Mouse (Mus musculus) adrenal gland, postnatal 10 days (tissue): ENCODE data around the gene 2310057M21Rik. TPM values are rescaled to one million over a fixed set of nuclear protein-coding genes. Genes with fewer than 3 reads are reported as not detected.
"Not testable (repeated sequence)": the region's sequence is repeated elsewhere in the genome, so short reads cannot be mapped to it uniquely, and the experiment has no call there.

Experiments used
- DNase-seq: peaks from one replicate; pipeline ENCODE4 v3.0.0; 2021; ENCODE audit warnings: mixed read lengths
- long read RNA-seq, 2 experiments: library from polyadenylated mRNA; stranded (forward); transcript quantifications; one replicate each; pipeline ENCODE4 v2.0.0; 2021
- total RNA-seq, 2 experiments: library from RNA; stranded (reverse); gene quantifications; 2 replicates each; pipeline ENCODE4 v1.2.3; 2021

Gene 2310057M21Rik
- 10 to 100 TPM; 15.0 to 15.8 TPM for total RNA-seq
- long read RNA-seq, experiment 1, full-length matches to known transcripts = 17 of 18 reads
- long read RNA-seq, experiment 1, partial matches to known transcripts = 0 of 18 reads
- long read RNA-seq, experiment 1, other reads (novel, unspliced or antisense) = 1 of 18 reads
- long read RNA-seq, experiment 2, full-length matches to known transcripts = 10 of 15 reads
- long read RNA-seq, experiment 2, partial matches to known transcripts = 5 of 15 reads
- long read RNA-seq, experiment 2, other reads (novel, unspliced or antisense) = 0 of 15 reads

DNA sequence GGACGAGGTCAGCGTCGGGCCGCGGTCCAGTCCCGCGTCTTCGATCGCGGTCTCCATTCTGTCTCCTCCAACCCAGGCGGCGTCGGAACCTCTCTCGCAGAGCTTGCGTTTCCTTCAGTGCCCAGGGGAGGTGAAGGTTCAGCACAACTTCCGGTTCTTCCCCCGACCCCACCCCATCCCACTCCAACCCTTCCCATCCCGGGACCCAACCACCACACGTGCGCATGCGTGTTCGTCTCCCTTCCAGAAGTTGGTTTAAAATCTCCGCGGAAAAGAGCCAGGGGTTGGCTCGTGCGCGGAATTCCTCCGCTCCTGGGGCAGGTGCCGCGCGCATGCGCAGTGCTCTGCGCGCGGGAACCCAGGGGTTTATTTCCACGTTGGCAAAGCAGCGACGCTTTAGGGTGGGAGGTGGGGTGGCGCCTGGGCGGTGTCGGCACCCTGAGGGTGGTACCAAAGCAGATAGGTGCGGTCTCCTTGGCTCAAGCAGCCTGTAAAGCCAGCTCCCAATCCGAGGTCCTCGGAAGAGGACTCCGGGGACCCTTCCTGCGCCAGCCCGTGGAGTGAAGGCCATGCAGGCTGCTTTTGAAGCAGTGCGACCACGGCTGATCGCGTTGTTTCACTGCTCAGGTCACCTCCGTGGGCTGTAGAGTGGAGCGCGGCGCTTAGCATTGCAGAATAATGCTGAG, at the start of gene 2310057M21Rik:
Gene 2310057M21Rik (minus strand): TSS at position 145 of the 686 bp plus-strand sequence.
- peak; percentile 96 for DNase-seq

DNA sequence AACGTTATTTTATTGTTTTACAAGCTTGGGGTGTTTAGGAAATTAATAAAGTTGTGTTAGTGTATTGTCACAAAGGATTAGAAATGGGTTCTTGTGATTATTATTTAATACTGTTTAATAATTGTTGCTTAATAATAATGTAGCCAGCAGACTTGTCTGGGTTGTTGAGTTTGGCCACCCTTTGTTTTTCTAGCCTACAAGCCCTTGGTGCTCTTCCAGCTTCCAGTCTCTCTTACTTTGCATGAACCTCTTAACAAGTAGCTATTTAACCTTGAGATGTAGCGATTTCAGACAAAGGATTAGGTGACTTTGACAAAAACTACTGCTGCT, 49.3 kb upstream of the 2310057M21Rik start:
- DNase-seq = no peak

DNA sequence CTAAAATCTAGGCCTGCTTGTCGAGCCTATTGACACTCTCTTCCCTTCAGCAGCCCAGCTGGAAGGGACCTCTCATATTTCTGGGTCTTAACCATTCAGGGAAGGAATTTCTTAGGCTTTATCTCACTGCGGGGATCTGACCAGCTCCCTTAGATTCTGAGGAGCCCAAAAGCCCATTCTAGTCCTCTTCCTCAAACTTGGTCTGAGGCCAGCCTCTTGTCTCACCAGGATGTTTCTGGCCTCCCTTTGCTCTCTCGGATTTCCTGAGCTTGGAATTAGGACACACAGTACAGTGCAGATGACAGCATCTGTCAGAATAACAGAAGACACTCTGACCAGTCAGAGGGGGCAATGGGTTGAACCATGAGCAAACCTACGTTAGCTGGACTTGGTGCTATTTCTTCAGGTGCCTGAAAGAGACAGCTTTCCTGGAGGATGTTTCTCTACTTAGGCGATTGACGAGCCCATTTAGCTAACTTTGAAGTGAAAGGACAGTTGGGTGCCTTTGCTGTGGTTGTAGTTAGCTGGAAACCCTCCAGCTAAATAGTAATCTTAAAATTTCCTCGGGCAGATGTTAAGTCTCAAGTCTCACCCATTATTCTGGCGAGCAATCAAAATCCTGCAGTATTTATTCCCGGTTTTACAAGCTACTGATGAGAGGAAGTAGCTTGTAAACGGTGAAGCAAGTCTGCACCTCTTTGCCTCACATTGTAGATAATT, 48.8 kb upstream of the 2310057M21Rik start:
- DNase-seq = peak; percentile 24

DNA sequence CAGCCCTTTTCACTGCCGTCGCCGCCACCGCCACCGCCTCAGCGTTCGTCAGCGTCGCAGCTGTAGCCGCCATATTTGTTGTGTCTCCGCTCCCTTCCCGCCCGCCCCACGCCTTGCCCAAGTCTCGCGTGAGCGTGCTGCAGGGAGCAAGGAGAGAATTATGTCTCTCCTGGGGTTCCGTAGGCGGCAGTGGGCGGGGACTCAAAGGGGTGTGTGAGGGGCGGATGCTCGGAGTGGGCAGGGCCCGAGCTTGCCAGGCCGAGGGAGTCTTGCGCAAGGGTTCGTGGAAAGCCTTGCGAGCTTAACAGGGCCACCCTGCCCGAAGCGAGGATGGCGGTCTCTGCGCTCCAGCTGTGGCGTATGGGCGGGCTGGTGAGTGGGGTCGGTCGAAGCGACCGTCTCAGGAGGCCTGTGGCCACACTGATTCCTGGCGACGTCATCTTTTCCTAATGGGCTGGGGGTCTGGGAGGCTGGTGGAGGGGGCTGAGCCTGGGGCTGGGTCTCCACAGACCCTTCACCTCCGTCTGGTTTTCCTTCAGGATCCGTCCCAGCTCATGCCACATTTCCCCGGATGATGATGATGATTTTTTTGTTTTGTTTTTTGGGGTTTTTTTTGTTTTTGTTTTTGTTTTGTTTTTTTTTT, 48.0 kb upstream of the 2310057M21Rik start, which contains the start of the genes Ikzf5 and Acadsb:
Gene Ikzf5 (minus strand): TSS at position 106 of the 643 bp plus-strand sequence.
Gene Acadsb (plus strand): TSS at position 186 of the 643 bp plus-strand sequence.
- peak; percentile 99 for DNase-seq

DNA sequence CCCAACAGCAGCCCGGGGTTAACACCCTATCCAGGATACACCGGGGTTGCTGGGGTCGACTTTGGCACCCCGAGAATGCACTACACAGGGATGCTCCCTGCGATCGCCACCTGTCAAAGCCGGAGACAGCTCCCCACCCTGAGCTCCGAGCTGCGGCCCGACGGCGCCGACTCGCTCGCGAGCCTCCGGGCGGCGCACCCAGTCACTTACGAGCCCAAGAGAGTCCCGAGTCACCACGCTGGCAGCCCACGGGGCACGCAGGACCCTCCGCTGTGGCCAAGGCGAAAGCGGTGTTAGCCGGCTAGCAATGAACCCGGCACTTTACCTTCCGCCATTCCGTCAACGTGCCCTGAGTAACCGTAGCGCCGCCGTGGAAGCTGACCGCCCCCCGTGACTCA, 47.4 kb upstream of the 2310057M21Rik start:
- DNase-seq = no peak

DNA sequence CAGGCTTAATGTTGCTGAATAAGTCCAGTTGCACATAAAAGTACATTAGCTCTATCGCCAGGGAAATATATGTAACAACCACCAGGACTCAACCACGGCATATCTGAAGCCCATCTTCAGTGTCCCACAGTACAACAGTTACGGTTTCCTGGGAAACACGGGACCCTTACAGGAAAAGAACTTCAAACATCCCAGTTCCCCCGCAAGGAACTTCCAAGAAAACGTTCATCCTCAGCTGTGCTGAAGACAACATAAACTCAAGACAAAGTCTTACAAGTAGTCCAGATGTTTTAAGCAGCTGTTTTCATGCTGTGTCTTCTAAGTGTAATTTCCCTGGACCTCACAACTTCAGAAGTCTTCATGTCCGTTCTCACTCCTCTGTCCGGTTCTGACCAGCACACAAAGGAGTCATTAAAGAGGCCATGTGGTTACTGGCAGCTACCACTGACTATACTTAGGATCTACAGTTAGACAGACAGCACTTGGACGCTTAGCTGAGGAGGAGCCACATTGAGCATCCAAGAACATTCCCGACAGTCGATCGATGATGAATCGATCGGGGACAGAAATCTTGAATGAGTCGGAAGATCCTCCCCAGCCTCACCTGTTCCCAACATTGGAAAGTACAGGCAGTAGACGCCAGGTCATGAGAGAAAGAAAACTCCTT, 46.9 kb upstream of the 2310057M21Rik start:
- DNase-seq = peak; percentile 22

DNA sequence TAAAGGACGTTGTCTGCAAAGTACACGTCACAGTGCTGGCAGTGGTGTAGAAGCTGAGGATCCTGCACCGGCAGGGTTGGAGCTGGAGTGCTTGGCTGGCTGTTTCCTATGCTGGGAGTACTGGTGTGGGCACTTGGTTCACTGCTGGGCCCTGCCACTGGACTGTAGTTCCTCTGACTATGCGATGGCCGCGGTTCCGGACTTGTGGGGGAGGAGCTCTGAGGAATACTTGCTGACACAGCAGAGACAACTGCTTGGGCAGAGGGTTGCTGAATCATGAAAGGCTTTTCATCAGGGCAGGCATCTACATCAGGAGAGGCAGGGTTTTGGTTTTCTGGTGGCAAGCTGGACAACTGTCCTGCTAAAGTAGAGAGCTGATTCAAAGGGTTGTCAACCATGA, 29.2 kb upstream of the 2310057M21Rik start:
- not testable (repeated sequence) for DNase-seq

DNA sequence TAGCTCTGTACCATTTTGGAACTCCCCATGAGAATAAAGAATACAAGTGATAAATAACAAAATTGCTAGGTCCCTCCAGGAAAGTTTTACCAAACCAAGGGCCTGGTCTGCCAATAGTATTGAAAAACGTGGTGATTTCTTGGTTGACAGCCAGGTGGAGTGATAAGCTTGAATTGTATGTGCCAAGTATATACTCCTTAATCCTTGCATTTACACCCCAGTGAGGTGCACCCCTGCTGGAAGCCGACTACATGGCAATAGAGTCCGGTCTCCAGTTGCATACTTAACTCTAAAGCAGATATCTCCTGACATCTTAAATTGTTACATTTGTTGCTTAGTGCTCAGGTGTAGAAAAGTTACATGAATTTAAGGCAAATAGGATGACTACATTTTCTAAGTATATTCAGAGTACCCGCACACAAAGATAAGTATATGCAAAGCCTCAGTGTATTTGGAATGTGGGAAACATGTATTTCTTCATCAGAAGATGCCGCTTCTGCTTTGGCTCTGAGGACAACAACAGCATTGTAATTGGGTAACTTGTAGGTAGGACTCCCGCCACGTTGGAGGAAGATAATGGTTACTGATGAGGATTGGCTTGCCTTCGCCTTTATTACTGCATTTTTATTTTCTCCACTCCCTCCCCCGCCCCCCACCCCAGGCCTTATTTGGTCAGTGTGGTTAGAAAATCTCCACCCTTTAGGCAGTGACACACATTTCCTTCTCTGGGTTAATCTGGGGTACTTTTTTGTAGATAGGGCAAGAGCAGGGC, 9.5 kb upstream of the 2310057M21Rik start:
- DNase-seq = no peak

DNA sequence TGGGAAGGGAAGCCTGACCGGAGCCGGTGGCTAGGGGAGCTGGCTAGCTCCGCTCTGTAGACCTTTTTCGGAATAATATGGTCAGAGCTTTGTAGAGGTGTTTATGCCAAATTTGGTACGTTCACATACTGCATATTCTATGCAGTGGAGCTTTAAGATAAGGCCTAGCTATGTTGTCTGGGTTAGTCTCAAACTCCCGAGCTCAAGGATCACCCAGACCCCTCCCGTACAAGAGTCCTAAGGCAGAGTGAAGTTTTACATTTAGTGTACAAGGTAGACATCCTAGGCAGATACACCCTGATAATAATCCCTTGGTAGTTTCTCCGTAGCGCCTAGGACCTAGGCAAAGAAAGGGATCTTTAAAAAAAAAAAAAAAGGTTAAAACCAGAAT, 8.9 kb upstream of the 2310057M21Rik start:
- no peak for DNase-seq

DNA sequence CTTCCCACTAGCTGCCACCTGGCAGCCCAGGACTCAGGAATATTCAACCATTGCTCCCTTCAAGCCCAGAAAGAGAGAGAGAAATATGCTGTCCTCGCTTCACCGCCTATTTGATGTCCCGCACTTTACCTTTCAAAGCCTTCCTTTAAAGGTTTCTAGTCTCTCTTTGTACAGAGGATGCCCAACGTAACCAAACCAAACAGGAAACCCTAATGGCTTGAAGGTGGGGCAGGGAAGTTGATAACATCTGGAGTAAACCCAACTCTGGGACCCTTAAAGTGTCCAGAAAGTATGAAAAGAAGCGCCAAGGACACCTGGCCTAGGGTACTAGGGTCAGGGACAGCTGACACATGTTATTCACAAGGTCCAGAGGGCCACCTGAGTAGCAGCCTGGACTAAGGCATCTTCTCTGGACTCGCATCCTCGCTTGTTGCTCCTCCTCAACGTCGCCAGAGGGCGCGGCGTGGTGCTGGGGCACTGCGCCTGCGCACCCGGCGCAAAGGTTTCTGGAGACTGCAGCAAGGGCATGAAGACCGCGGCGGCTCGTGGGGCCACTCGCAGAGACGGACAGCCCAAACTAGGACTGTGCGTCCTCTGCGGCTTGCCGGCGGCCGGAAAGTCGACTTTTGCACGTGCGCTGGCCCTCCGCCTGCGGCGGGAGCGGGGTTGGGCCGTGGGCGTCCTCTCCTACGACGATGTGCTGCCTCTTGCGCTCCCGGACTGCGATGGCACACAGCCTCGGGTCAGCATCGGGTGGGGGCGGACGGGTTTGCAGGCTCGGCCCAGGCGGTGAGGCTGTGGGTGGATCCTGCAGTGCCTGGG, 8.3 kb upstream of the 2310057M21Rik start, which contains the start of gene Pstk:
Gene Pstk (plus strand): TSS at position 494 of the 822 bp plus-strand sequence.
- peak; percentile 92 for DNase-seq

DNA sequence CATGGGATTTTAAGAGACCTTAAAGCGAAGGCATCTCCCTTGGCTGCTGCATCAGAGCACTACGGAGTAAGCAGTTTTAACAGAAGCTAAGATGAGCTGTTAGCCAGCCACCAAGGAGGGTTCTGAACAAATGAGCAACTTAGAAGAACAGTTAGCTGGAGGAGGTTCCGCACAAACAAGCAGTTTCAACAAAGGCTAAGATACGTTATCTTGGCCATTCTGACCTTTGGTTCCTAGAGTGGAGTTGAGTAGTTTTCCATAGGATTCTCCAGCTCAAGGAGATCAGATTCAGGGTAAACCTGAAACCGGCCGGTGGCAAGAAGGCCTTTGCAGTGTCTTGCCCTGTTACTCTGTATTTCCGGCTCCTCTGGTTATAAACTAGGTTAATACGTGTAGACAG, 1.6 kb upstream of the 2310057M21Rik start:
- DNase-seq = no peak

DNA sequence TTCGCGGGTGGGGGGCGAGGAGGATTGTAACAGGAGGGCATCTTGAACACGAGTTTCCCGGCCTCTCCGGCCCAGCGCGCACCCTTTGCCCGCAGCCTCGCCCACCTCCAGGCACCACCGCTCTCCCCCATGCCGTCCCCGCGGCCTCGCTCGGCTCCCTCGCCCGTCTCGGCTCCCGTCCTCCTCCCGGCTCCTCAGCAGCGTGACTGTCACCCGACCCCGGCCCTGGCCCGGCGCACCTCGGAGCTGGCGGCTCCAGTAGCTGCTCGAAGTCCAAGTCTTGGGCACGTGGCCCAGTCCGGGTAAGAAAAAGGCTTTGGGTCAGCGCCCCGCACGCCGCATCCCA, 317 bp downstream of the 2310057M21Rik start:
- DNase-seq = no peak

DNA sequence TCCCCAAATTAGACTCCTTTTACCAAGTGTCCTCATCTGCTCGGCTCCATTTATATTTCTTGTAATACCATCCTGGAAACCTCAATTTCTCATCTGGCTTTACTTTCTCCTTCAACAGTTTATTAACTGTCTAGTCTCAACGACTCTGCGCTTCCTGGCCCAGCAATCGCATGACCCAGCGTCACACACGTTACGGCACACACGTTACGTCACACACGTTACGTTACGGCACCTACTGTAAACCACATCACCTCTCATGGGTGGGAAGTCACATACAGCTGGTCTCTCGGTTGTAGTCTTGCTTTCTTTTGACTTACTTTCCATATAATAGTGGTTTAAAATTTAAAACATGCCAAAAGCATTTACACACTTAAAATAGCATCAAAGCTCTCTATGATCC, 6.5 kb downstream of the 2310057M21Rik start:
- no peak for DNase-seq

DNA sequence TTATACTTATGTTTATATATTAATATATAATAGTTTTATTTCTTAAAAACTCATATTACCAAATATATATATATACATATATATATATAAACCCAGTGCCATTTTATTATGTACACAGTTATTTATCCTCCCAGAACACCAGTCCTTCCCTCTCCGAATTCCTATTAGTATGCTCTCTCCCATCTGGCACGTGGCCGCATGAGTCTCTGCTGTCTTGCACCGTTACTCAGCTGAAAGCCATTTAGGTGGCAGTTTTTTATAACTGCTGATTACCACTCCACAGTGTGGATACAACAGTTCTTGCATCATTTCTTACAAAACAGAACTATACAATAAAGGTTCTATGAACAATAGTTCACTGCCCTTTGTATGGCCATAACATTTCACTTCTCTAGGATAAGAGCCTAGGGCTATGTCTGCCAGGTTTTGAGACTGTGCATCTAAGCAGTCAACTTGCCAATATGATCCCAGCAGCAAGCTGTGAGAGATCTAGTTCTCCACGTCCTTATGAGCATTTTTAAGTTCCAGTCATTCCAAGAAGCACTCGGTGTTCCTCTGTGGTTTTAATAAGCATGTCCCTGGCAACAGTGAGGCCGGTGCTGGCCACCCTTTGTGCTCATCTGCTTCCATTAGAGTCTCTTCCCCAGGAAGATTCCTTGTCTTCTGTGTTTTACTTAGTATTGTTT, 16.6 kb downstream of the 2310057M21Rik start:
- DNase-seq = no peak

DNA sequence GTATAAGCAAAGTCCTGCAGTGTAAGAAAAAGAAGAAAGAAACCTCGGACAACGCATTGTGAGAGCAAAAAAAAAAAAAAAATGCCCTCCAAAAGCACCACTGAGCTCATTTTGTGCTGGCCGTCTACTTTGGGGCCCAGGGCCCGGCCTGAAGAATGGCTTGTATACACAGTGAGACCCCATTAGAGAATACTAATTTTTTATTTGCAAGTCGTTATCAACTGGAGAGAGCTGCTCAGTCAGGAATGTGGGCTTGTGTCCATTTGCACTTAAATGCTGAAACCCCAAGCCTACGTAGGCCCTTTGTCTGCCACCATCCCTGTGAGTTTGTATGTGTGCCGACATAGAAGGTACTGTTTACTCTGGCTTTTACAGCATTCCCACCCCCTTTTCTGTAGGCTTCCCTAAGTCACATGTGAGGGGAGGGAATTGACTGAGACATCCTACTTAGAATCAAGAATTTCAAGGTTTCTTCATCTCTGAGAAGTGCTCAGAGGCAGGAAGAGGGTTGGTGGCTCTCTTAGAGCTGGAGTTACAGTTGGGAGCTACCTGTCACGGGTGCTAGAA, 25.0 kb downstream of the 2310057M21Rik start:
- DNase-seq = no peak

DNA sequence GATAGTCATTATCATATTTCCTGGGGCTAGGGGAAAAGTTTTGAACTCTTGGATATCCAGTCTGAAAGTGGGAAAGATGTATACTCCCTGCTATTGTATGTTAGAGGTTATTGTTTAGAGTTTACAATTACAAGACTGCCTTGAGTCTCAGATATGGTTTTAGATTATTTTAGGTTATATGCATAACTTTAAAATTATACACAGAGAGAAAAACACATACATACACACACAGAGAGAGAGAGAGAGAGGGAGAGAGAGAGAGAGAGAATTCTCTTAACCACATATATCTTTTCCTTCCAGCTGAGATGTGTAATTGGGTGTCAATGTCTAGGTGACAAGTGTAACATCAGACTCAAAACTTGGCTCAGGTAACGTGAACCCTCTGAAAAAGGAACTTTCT, 29.0 kb downstream of the 2310057M21Rik start, which contains the start of gene Fam24a:
Gene Fam24a (plus strand): TSS at position 301 of the 400 bp plus-strand sequence.
- DNase-seq = no peak

DNA sequence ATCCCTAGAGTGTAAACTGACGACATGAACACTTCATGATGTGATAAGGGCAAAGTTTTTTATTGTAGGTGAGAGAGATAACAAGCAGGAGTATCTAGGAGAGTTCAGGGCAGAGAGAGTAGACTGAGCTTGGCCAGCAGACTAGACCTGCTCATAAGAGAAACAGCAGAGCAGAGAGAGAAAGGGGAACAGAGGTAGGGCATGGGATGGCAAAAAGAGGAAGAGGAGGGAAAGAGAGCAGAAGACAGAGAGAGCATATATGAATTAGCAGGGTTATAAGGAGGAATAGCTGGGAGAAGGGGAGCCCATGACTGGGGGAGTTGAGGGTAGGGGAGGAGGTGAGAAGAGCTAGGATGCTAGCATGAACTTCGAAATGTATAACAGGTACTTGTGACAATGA, 30.9 kb downstream of the 2310057M21Rik start:
- no peak for DNase-seq

DNA sequence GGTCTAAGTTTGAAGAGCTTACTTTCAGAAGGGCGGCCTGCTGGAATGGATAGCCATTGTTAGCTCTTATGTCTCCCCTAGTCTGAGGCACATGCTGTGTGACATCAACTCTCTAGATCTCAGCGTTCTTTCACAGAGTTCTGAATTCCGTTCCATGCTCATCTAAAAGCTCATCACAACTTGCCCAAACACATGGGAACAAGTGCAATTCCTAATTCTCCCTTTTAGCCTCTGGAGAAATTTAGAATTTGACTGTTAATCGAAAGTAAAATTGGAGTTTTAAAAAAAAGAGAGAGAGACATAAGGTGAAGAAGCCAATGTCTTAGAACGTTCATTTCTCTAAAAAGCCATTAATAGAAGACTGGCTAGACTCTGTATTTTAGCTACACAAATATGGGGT, 33.1 kb downstream of the 2310057M21Rik start, which contains the start of gene Fam24b:
Gene Fam24b (minus strand): TSS at position 101 of the 400 bp plus-strand sequence.
- DNase-seq = no peak

DNA sequence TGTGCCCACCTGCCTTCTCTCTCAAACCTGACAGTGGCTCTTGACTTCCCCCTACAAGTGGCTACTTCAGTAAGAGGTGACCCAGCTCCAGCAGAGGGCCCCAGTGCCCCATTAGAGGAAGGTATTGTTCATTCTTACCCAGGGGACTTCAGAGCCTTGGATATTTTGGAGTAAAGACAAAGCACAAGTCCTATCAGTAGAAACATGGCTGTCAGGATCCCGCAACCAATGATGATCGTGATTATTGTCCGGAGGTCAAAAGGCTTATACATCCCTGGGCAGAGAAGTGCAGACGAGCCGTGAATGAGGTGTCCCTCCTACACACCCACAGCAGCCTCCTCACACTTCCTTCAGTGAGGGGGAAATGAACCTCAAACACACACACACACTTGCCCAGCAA, 35.5 kb downstream of the 2310057M21Rik start:
- DNase-seq = no peak
